Mouse (Mus musculus) hindbrain, embryonic 11.5 days (tissue): ENCODE data around the gene Top3b. TPM values are rescaled to one million over a fixed set of nuclear protein-coding genes. Genes with fewer than 3 reads are reported as not detected.
"Not testable (repeated sequence)": the region's sequence is repeated elsewhere in the genome, so short reads cannot be mapped to it uniquely, and the experiment has no call there.

Experiments
- ATAC-seq: fragments of 200-750 bp; cut with Nextera tagmentation; 2 replicates; pipeline ENCODE4 v1.8.0; 2017; ENCODE audit warnings: mild to moderate bottlenecking, moderate TSS enrichment, moderate library complexity; ENCODE audit not compliant: low FRiP score
- DNase-seq: peaks from one replicate; pipeline ENCODE4 v3.0.0-alpha.2; 2015; ENCODE audit warnings: low spot score
- H3K27ac ChIP-seq: fragments of 300-500 bp; sonication (generic); 2 replicates; pipeline ENCODE4 v1.5.1; 2014; ENCODE audit warnings: mild to moderate bottlenecking, low read depth, low read length
- H3K27me3 ChIP-seq: fragments of 300-500 bp; sonication (generic); 2 replicates; pipeline ENCODE4 v1.6.1; 2014; ENCODE audit warnings: mild to moderate bottlenecking, low read length, moderate library complexity, mixed read lengths; ENCODE audit not compliant: control insufficient read depth, insufficient read depth
- H3K36me3 ChIP-seq: fragments of 300-500 bp; sonication (generic); 2 replicates; pipeline ENCODE4 v1.6.1; 2014; ENCODE audit warnings: mild to moderate bottlenecking, low read length, moderate library complexity, mixed read lengths; ENCODE audit not compliant: control insufficient read depth, insufficient read depth
- H3K4me1 ChIP-seq: fragments of 300-500 bp; sonication (generic); replicated peaks from 2 replicates; pipeline ENCODE4 v1.6.1; 2014; ENCODE audit warnings: low read length, mixed read lengths; ENCODE audit not compliant: control insufficient read depth, insufficient read depth
- H3K4me2 ChIP-seq: fragments of 300-500 bp; sonication (generic); replicated peaks from 2 replicates; pipeline ENCODE4 v1.6.1; 2014; ENCODE audit warnings: mild to moderate bottlenecking, low read depth, low read length
- H3K4me3 ChIP-seq: fragments of 300-500 bp; sonication (generic); 2 replicates; pipeline ENCODE4 v1.5.1; 2014; ENCODE audit warnings: low read depth, low read length
- H3K9ac ChIP-seq: fragments of 300-500 bp; sonication (generic); 2 replicates; pipeline ENCODE4 v1.6.1; 2014; ENCODE audit warnings: low read depth, low read length
- H3K9me3 ChIP-seq: fragments of 300-500 bp; sonication (generic); 2 replicates; pipeline ENCODE4 v1.6.1; 2016; ENCODE audit warnings: low read length; ENCODE audit not compliant: control insufficient read depth
- WGBS: fragments of 180-500 bp; shearing (Covaris S2); extraction: QIAGEN DNeasy Blood & Tissue Kit; methylation state at CpG from one replicate; pipeline ENCODE4 v1.1.7; 2014; 5-methylcytosine and 5-hydroxymethylcytosine counted together
- polyA plus RNA-seq: library from polyadenylated mRNA; unstranded; fragments of >200 nt; fragmentation: Nextera tagmentation; extraction: Ambion mirVana; gene quantifications from 2 replicates; pipeline ENCODE4 v1.2.1, GENCODE M21; 2014

Gene Top3b
- polyA plus RNA-seq, 1 experiment from 2014 or later: 57.9 TPM

GRCm38 (mm10) chr16:16911641-16912597 lies 41.4 kb downstream of the Top3b start:
- Histone ChIP-seq H3K4me1 (no peaks in the 10 kb centered on the region), H3K27ac (peak overlapping the region; percentile 70), H3K9ac (no peak overlapping the region), H3K4me2 (no peak overlapping the region), H3K27me3 (no peaks in the 10 kb centered on the region), H3K4me3 (no peak overlapping the region), H3K9me3 (no peaks in the 10 kb centered on the region), H3K36me3 (peaks cover 10% of the 10 kb centered on the region)
- 37% methylated on average over 13 of the region's 13 CpGs for WGBS
- ATAC-seq (peak; percentile 96), DNase-seq (peak; percentile 90)

GRCm38 (mm10) chr16:16913440-16913839 lies 42.9 kb downstream of the Top3b start:
- 92% methylated on average over 1 of the region's 1 CpGs for WGBS
- no peak overlapping the region for H3K27ac ChIP-seq
- no peak overlapping the region for H3K9ac ChIP-seq
- no peaks in the 10 kb centered on the region for H3K4me1 ChIP-seq
- no peak overlapping the region for H3K4me3 ChIP-seq
- no peaks in the 10 kb centered on the region for H3K9me3 ChIP-seq
- H3K27me3 ChIP-seq: no peaks in the 10 kb centered on the region
- H3K4me2 ChIP-seq: no peak overlapping the region
- DNase-seq (no peak), ATAC-seq (no peak)
- H3K36me3 ChIP-seq: peaks cover 10% of the 10 kb centered on the region

- no peak overlapping the region for H3K9ac ChIP-seq
- DNase-seq: no peak
- H3K9me3 ChIP-seq: no peaks in the 10 kb centered on the region
- no peaks in the 10 kb centered on the region for H3K4me1 ChIP-seq
- WGBS: 92% methylated on average over 7 of the region's 7 CpGs
- H3K36me3 ChIP-seq: peaks cover 5% of the 10 kb centered on the region; the same call in 1 of the 2 replicates
- ATAC-seq: no peak
- H3K4me2 ChIP-seq: no peak overlapping the region
- no peaks in the 10 kb centered on the region for H3K27me3 ChIP-seq
- H3K4me3 ChIP-seq: no peak overlapping the region
- no peak overlapping the region for H3K27ac ChIP-seq
These were observed 48.0 kb downstream of the Top3b start for GRCm38 (mm10) chr16:16918441-16919117.

- no peaks in the 10 kb centered on the region for H3K4me1 ChIP-seq
- H3K9ac ChIP-seq: no peak overlapping the region
- no peak overlapping the region for H3K4me2 ChIP-seq
- ATAC-seq (no peak), DNase-seq (no peak)
- H3K27me3 ChIP-seq: no peaks in the 10 kb centered on the region
- no peak overlapping the region for H3K4me3 ChIP-seq
- H3K36me3 ChIP-seq: no peaks in the 10 kb centered on the region
- H3K27ac ChIP-seq: no peak overlapping the region
- H3K9me3 ChIP-seq: no peaks in the 10 kb centered on the region
- WGBS: 75% methylated on average over 3 of the region's 3 CpGs
These were observed 50.5 kb downstream of the Top3b start for GRCm38 (mm10) chr16:16921021-16921435.

GRCm38 (mm10) chr16:16924481-16924880 lies 53.9 kb downstream of the Top3b start:
- H3K27me3 ChIP-seq: no peaks in the 10 kb centered on the region
- no peak overlapping the region for H3K4me3 ChIP-seq
- H3K9ac ChIP-seq: no peak overlapping the region
- DNase-seq (no peak), ATAC-seq (no peak)
- no peaks in the 10 kb centered on the region for H3K36me3 ChIP-seq
- H3K4me1 ChIP-seq: no peaks in the 10 kb centered on the region
- H3K9me3 ChIP-seq: no peaks in the 10 kb centered on the region
- no peak overlapping the region for H3K27ac ChIP-seq
- WGBS: 93% methylated on average over 3 of the region's 3 CpGs
- H3K4me2 ChIP-seq: no peak overlapping the region

GRCm38 (mm10) chr16:16926536-16926935 lies 56.0 kb downstream of the Top3b start:
- Histone ChIP-seq H3K4me3 (no peak overlapping the region), H3K9ac (no peak overlapping the region), H3K9me3 (no peaks in the 10 kb centered on the region), H3K36me3 (no peaks in the 10 kb centered on the region), H3K4me1 (no peaks in the 10 kb centered on the region), H3K4me2 (no peak overlapping the region), H3K27ac (no peak overlapping the region), H3K27me3 (no peaks in the 10 kb centered on the region)
- DNase-seq (no peak), ATAC-seq (no peak)
- 44% methylated on average over 5 of the region's 5 CpGs for WGBS

- H3K27ac ChIP-seq, H3K4me3 ChIP-seq, H3K36me3 ChIP-seq, DNase-seq, H3K4me1 ChIP-seq, H3K4me2 ChIP-seq, H3K27me3 ChIP-seq, H3K9ac ChIP-seq, ATAC-seq, H3K9me3 ChIP-seq: not testable (repeated sequence)
- WGBS: 100% methylated on average over 2 of the region's 3 CpGs
These were observed 58.4 kb downstream of the Top3b start for GRCm38 (mm10) chr16:16928908-16929307.

GRCm38 (mm10) chr16:16930326-16930725 lies 59.8 kb downstream of the Top3b start:
- 0 out of 2 replicates have a peak, but pooled peaks cover 2% of the 10 kb centered on the region for H3K9me3 ChIP-seq
- H3K4me3 ChIP-seq: no peak overlapping the region
- no peak overlapping the region for H3K27ac ChIP-seq
- DNase-seq (no peak), ATAC-seq (no peak)
- no peak overlapping the region for H3K9ac ChIP-seq
- H3K27me3 ChIP-seq: no peaks in the 10 kb centered on the region
- 89% methylated on average over 3 of the region's 3 CpGs for WGBS
- no peaks in the 10 kb centered on the region for H3K4me1 ChIP-seq
- H3K4me2 ChIP-seq: no peak overlapping the region
- H3K36me3 ChIP-seq: no peaks in the 10 kb centered on the region
